Mouse (Mus musculus) WW6 (cell line): ENCODE measurements around the gene Slc17a9.

Experiments used
- DNase-seq: peaks from one replicate; pipeline ENCODE4 v3.0.0-alpha.2; 2013; ENCODE audit warnings: low read depth, low spot score

The Slc17a9 gene

GRCm38 (mm10) chr2:180754976-180755688, 30.1 kb downstream of the Slc17a9 start:
- no peak for DNase-seq

- DNase-seq = no peak
Measured at GRCm38 (mm10) chr2:180755896-180756295, 30.8 kb downstream of the Slc17a9 start.

GRCm38 (mm10) chr2:180756786-180757185, 31.7 kb downstream of the Slc17a9 start:
- no peak for DNase-seq

- no peak for DNase-seq
Measured at GRCm38 (mm10) chr2:180758513-180759263, 33.6 kb downstream of the Slc17a9 start.

GRCm38 (mm10) chr2:180764986-180765385, 39.9 kb downstream of the Slc17a9 start:
- no peak for DNase-seq

GRCm38 (mm10) chr2:180765713-180766112, 40.6 kb downstream of the Slc17a9 start:
- DNase-seq = no peak

GRCm38 (mm10) chr2:180775223-180775622, 50.2 kb downstream of the Slc17a9 start:
- DNase-seq = no peak

- DNase-seq = no peak
Measured at GRCm38 (mm10) chr2:180775641-180776040, 50.6 kb downstream of the Slc17a9 start.

GRCm38 (mm10) chr2:180776793-180777192, 51.7 kb downstream of the Slc17a9 start, which contains the start of gene Bhlhe23:
Bhlhe23 (minus strand) TSS chr2:180776900.
- DNase-seq = no peak

GRCm38 (mm10) chr2:180779226-180780104, 54.4 kb downstream of the Slc17a9 start:
- no peak for DNase-seq

- no peak for DNase-seq
Measured at GRCm38 (mm10) chr2:180780282-180780681, 55.2 kb downstream of the Slc17a9 start.

- DNase-seq = no peak
Measured at GRCm38 (mm10) chr2:180786732-180787131, 61.7 kb downstream of the Slc17a9 start.

GRCm38 (mm10) chr2:180787566-180788232, 62.6 kb downstream of the Slc17a9 start:
- DNase-seq = no peak

GRCm38 (mm10) chr2:180788386-180788785, 63.3 kb downstream of the Slc17a9 start:
- DNase-seq = no peak

GRCm38 (mm10) chr2:180788843-180789242, 63.8 kb downstream of the Slc17a9 start:
- no peak for DNase-seq

GRCm38 (mm10) chr2:180791674-180792073, 66.6 kb downstream of the Slc17a9 start:
- DNase-seq = no peak
